Mouse (Mus musculus) lung, postnatal 0 days (tissue): ENCODE measurements around the gene Birc3.

Source experiments
- CTCF ChIP-seq: IDR thresholded peaks from 2 replicates; pipeline ENCODE4 v1.5.1; 2016; ENCODE audit warnings: antibody characterized with exemption, mild to moderate bottlenecking
- EP300 ChIP-seq: IDR thresholded peaks from 2 replicates; pipeline ENCODE4 v1.6.1; 2016; ENCODE audit warnings: antibody characterized with exemption, mild to moderate bottlenecking, control low read depth

- no peak for TF ChIP-seq CTCF
- no peak for TF ChIP-seq EP300
Measured at GRCm38 (mm10) chr9:7805101-7805506, 67.9 kb downstream of the Birc3 start.
